Mouse (Mus musculus) midbrain, embryonic 14.5 days (tissue): Measurements from ENCODE around the gene Prkar1a. TPM values are rescaled to one million over a fixed set of nuclear protein-coding genes. Genes with fewer than 3 reads are reported as not detected.

Experiments
- ATAC-seq: fragments of 200-750 bp; cut with Nextera tagmentation; 2 replicates; pipeline ENCODE4 v1.8.0; 2017; ENCODE audit warnings: moderate number of reproducible peaks, moderate library complexity; ENCODE audit not compliant: low FRiP score, low TSS enrichment
- DNase-seq: peaks from one replicate; pipeline ENCODE4 v3.0.0-alpha.2; 2015
- H3K27ac ChIP-seq: fragments of 300-500 bp; sonication (generic); replicated peaks from 2 replicates; pipeline ENCODE4 v1.5.1; 2014; ENCODE audit warnings: mild to moderate bottlenecking, low read depth, low read length, moderate library complexity
- H3K27me3 ChIP-seq: fragments of 300-500 bp; sonication (generic); 2 replicates; pipeline ENCODE4 v1.6.1; 2014; ENCODE audit warnings: low read length, control low read depth, mixed read lengths; ENCODE audit not compliant: control insufficient read depth, insufficient read depth
- H3K36me3 ChIP-seq: fragments of 300-500 bp; sonication (generic); 2 replicates; pipeline ENCODE4 v1.6.1; 2014; ENCODE audit warnings: low read length, control low read depth; ENCODE audit not compliant: control insufficient read depth, insufficient read depth
- H3K4me1 ChIP-seq: fragments of 300-500 bp; sonication (generic); 2 replicates; pipeline ENCODE4 v1.6.1; 2014; ENCODE audit warnings: mild to moderate bottlenecking, antibody characterized with exemption, low read length, control low read depth; ENCODE audit not compliant: control insufficient read depth, insufficient read depth
- H3K4me2 ChIP-seq: fragments of 300-500 bp; sonication (generic); 2 replicates; pipeline ENCODE4 v1.6.1; 2014; ENCODE audit warnings: mild to moderate bottlenecking, low read length, moderate library complexity
- H3K4me3 ChIP-seq: fragments of 300-500 bp; sonication (generic); replicated peaks from 2 replicates; pipeline ENCODE4 v1.5.1; 2014; ENCODE audit warnings: low read depth, low read length
- H3K9ac ChIP-seq: fragments of 300-500 bp; sonication (generic); replicated peaks from 2 replicates; pipeline ENCODE4 v1.6.1; 2014; ENCODE audit warnings: mild to moderate bottlenecking, low read length, moderate library complexity
- H3K9me3 ChIP-seq: fragments of 300-500 bp; sonication (generic); 2 replicates; pipeline ENCODE4 v1.6.1; 2016; ENCODE audit warnings: low read length, control low read depth, mixed read lengths; ENCODE audit not compliant: control insufficient read depth
- WGBS: fragments of 180-500 bp; shearing (Covaris S2); extraction: QIAGEN DNeasy Blood & Tissue Kit; methylation state at CpG from one replicate; pipeline ENCODE4 v1.1.7; 2014; 5-methylcytosine and 5-hydroxymethylcytosine counted together
- polyA plus RNA-seq: library from polyadenylated mRNA; unstranded; fragments of >200 nt; fragmentation: Nextera tagmentation; extraction: Ambion mirVana; gene quantifications from 2 replicates; pipeline ENCODE4 v1.2.1, GENCODE M21; 2014

Prkar1a gene
- polyA plus RNA-seq, 1 experiment from 2014 or later, result 582 TPM

- H3K9me3 ChIP-seq, result no peaks in the 10 kb centered on the region
- no peaks in the 10 kb centered on the region for H3K27me3 ChIP-seq
- DNase-seq, result no peak
- no peaks in the 10 kb centered on the region for H3K4me1 ChIP-seq
- WGBS, result 88% methylated on average over 7 of the region's 7 CpGs
- H3K36me3 ChIP-seq, result peaks cover 14% of the 10 kb centered on the region
- ATAC-seq, result no peak
- no peak overlapping the region for H3K9ac ChIP-seq
- no peak overlapping the region for H3K4me3 ChIP-seq
- H3K4me2 ChIP-seq, result no peak overlapping the region
- no peak overlapping the region for H3K27ac ChIP-seq
Observed at GRCm38 (mm10) chr11:109673741-109674140, 24.5 kb downstream of the Prkar1a start.

- no peaks in the 10 kb centered on the region for H3K4me1 ChIP-seq
- no peak overlapping the region for H3K9ac ChIP-seq
- H3K27me3 ChIP-seq, result no peaks in the 10 kb centered on the region
- no peak overlapping the region for H3K4me3 ChIP-seq
- H3K27ac ChIP-seq, result no peak overlapping the region
- peaks cover 11% of the 10 kb centered on the region for H3K36me3 ChIP-seq
- DNase-seq, result no peak
- no peaks in the 10 kb centered on the region for H3K9me3 ChIP-seq
- no peak overlapping the region for H3K4me2 ChIP-seq
- 82% methylated on average over 11 of the region's 11 CpGs for WGBS
- no peak for ATAC-seq
Observed at GRCm38 (mm10) chr11:109674542-109674941, 25.3 kb downstream of the Prkar1a start.

- Histone ChIP-seq H3K4me1 (no peaks in the 10 kb centered on the region), H3K9ac (no peak overlapping the region), H3K27ac (no peak overlapping the region), H3K4me2 (no peak overlapping the region), H3K4me3 (no peak overlapping the region), H3K9me3 (no peaks in the 10 kb centered on the region), H3K27me3 (no peaks in the 10 kb centered on the region), H3K36me3 (peaks cover 5% of the 10 kb centered on the region)
- DNase-seq, result no peak
- WGBS, result 87% methylated on average over 3 of the region's 3 CpGs
- ATAC-seq, result no peak
Observed at GRCm38 (mm10) chr11:109675208-109675607, 26.0 kb downstream of the Prkar1a start.

GRCm38 (mm10) chr11:109675771-109676170, 26.6 kb downstream of the Prkar1a start:
- H3K27me3 ChIP-seq, result no peaks in the 10 kb centered on the region
- H3K27ac ChIP-seq, result no peak overlapping the region
- H3K4me1 ChIP-seq, result no peaks in the 10 kb centered on the region
- DNase-seq (no peak), ATAC-seq (no peak)
- no peaks in the 10 kb centered on the region for H3K9me3 ChIP-seq
- peaks cover under 1% of the 10 kb centered on the region; the same call in 1 of the 2 replicates for H3K36me3 ChIP-seq
- no peak overlapping the region for H3K4me3 ChIP-seq
- no peak overlapping the region for H3K4me2 ChIP-seq
- WGBS, result 93% methylated on average over 9 of the region's 9 CpGs
- no peak overlapping the region for H3K9ac ChIP-seq

- 51% methylated on average over 12 of the region's 12 CpGs for WGBS
- Histone ChIP-seq H3K9me3 (no peaks in the 10 kb centered on the region), H3K4me1 (no peaks in the 10 kb centered on the region), H3K27ac (no peak overlapping the region), H3K9ac (no peak overlapping the region), H3K36me3 (no peaks in the 10 kb centered on the region), H3K27me3 (no peaks in the 10 kb centered on the region), H3K4me2 (no peak overlapping the region), H3K4me3 (no peak overlapping the region)
- DNase-seq (no peak), ATAC-seq (no peak)
Observed at GRCm38 (mm10) chr11:109676621-109677373, 27.6 kb downstream of the Prkar1a start.

GRCm38 (mm10) chr11:109678291-109678690, 29.1 kb downstream of the Prkar1a start:
- DNase-seq (no peak), ATAC-seq (no peak)
- H3K9me3 ChIP-seq, result no peaks in the 10 kb centered on the region
- 78% methylated on average over 12 of the region's 12 CpGs for WGBS
- H3K36me3 ChIP-seq, result no peaks in the 10 kb centered on the region
- H3K4me2 ChIP-seq, result no peak overlapping the region
- no peak overlapping the region for H3K9ac ChIP-seq
- no peak overlapping the region for H3K27ac ChIP-seq
- H3K4me3 ChIP-seq, result no peak overlapping the region
- no peaks in the 10 kb centered on the region for H3K4me1 ChIP-seq
- H3K27me3 ChIP-seq, result no peaks in the 10 kb centered on the region

GRCm38 (mm10) chr11:109680934-109681333, 31.7 kb downstream of the Prkar1a start:
- no peak overlapping the region for H3K9ac ChIP-seq
- H3K4me1 ChIP-seq, result no peaks in the 10 kb centered on the region
- no peaks in the 10 kb centered on the region for H3K27me3 ChIP-seq
- no peaks in the 10 kb centered on the region for H3K9me3 ChIP-seq
- no peaks in the 10 kb centered on the region for H3K36me3 ChIP-seq
- H3K4me3 ChIP-seq, result no peak overlapping the region
- DNase-seq (no peak), ATAC-seq (no peak)
- H3K27ac ChIP-seq, result no peak overlapping the region
- 72% methylated on average over 9 of the region's 9 CpGs for WGBS
- no peak overlapping the region for H3K4me2 ChIP-seq

- 86% methylated on average over 3 of the region's 3 CpGs for WGBS
- H3K9ac ChIP-seq, result no peak overlapping the region
- ATAC-seq, result no peak
Observed at GRCm38 (mm10) chr11:109681556-109681955, 32.4 kb downstream of the Prkar1a start.

GRCm38 (mm10) chr11:109682221-109682620, 33.0 kb downstream of the Prkar1a start:
- no peak overlapping the region for H3K9ac ChIP-seq
- no peak for DNase-seq
- WGBS, result 90% methylated on average over 6 of the region's 6 CpGs
- H3K4me1 ChIP-seq, result no peaks in the 10 kb centered on the region
- H3K27me3 ChIP-seq, result no peaks in the 10 kb centered on the region
- H3K36me3 ChIP-seq, result no peaks in the 10 kb centered on the region
- no peak overlapping the region for H3K4me2 ChIP-seq
- no peak overlapping the region for H3K27ac ChIP-seq
- no peaks in the 10 kb centered on the region for H3K9me3 ChIP-seq
- ATAC-seq, result no peak
- H3K4me3 ChIP-seq, result no peak overlapping the region

More at GRCm38 (mm10) chr11:109681556-109681955, 32.4 kb downstream of the Prkar1a start:
- Histone ChIP-seq H3K4me2 (no peak overlapping the region), H3K27me3 (no peaks in the 10 kb centered on the region), H3K4me1 (no peaks in the 10 kb centered on the region), H3K9me3 (no peaks in the 10 kb centered on the region), H3K4me3 (no peak overlapping the region), H3K36me3 (no peaks in the 10 kb centered on the region), H3K27ac (no peak overlapping the region)
- no peak for DNase-seq
